Mouse (Mus musculus) C2C12 (cell line): ENCODE measurements at regions not wholly inside any gene's neighbourhood (a gene's known extent, or its start where the extent isn't known, plus 50 kb on each side); places are given as distances from the start of the nearest gene placed in this dataset.

ENCODE experiments used
- CEBPB ChIP-seq: IDR thresholded peaks from one replicate; pipeline ENCODE4 v1.6.1; 2011; ENCODE audit warnings: low read depth, mild to moderate bottlenecking, control low read depth, moderate library complexity
- CTCF ChIP-seq: IDR thresholded peaks from one replicate; pipeline ENCODE4 v1.5.1; 2011; ENCODE audit not compliant: control insufficient read depth, insufficient read depth, insufficient read length
- MYOG ChIP-seq: IDR thresholded peaks from one replicate; pipeline ENCODE4 v1.6.1; 2011; ENCODE audit not compliant: control insufficient read depth, insufficient read length; ENCODE audit errors: extremely low read depth
- USF1 ChIP-seq: IDR thresholded peaks from one replicate; pipeline ENCODE4 v1.6.1; 2011; ENCODE audit warnings: low read depth, mild to moderate bottlenecking, control low read depth, moderate library complexity

- TF ChIP-seq CTCF, result no peak
- no peak for TF ChIP-seq MYOG
- no peak for TF ChIP-seq USF1
- no peak for TF ChIP-seq CEBPB
These were observed 169.7 kb downstream of the Papss1 start for GRCm38 (mm10) chr3:131734226-131734625.
